Mouse (Mus musculus): Measurements from ENCODE around the gene Kcna2. TPM values are rescaled to one million over a fixed set of nuclear protein-coding genes. Genes with fewer than 3 reads are reported as not detected.

The Kcna2 gene
- polyA plus RNA-seq (2012; rRNA removed), result 0.14 and 0.15 TPM in 2 replicates

DNA sequence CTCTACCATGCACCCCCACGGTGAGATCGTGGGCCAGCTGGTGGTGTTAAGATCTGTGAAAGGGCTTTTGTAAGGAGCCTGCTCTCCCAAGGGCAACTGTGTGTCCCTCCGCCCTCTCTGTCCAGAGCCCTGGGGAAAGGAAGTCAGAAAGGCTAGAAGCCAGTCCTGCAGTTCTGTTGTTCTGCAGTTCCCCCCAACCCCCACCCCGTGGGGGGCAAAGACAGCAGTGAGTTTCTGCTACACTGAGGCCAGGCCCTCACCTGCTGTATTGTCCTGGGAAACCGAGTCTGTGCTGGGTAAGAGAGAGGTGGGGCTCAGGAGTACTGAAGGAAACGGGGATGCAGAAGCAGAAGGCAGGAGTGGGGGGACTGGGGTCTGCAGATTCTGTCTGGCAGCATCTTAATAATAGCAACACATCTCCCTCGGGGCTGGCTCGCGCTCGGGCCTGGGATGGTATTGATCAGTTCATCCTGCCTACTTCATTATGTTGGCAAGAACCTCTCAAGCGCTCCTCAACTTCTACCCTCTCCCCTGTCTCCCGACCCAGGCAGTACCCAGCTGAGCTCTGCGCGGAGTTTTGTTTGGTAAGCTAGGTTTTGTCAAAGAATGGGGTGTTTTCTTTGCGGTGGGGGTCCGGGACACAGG is at the start of gene Kcna2:
Kcna2 (plus strand) TSS at position 336 of the 645 bp plus-strand sequence.

Other genes with a start within 250 kb of the Kcna2 start
- 0.57 and 0.63 TPM in 2 replicates for gene Kcna3, start 65.0 kb upstream of the Kcna2 start, polyA plus RNA-seq (2012; rRNA removed)
- not detected in 2 replicates for gene Kcna10, start 81.9 kb downstream of the Kcna2 start, polyA plus RNA-seq (2012; rRNA removed)
- 0.08 and 0.14 TPM in 2 replicates for gene Cym, start 120.6 kb downstream of the Kcna2 start, polyA plus RNA-seq (2012; rRNA removed)
- 0.02 TPM in 1 of 2 replicates, not detected in the other for gene A630076J17Rik, start 129.5 kb downstream of the Kcna2 start, polyA plus RNA-seq (2012; rRNA removed)
- 0.01 TPM in 2 replicates for gene Prok1, start 138.6 kb downstream of the Kcna2 start, polyA plus RNA-seq (2012; rRNA removed)
- gene Lamtor5, start 177.7 kb downstream of the Kcna2 start, polyA plus RNA-seq (2012; rRNA removed), result 44.6 and 53.1 TPM in 2 replicates
- gene Slc16a4, start 190.1 kb downstream of the Kcna2 start, polyA plus RNA-seq (2012; rRNA removed), result 0.05 and 0.07 TPM in 2 replicates
- gene Rbm15, start 232.5 kb downstream of the Kcna2 start, polyA plus RNA-seq (2012; rRNA removed), result 4.5 and 5.3 TPM in 2 replicates

Data from liver, embryonic 14 days (tissue).